Mouse (Mus musculus): ENCODE measurements around the gene Atp1b2. TPM values are rescaled to one million over a fixed set of nuclear protein-coding genes. Genes with fewer than 3 reads are reported as not detected.

The Atp1b2 gene
- total RNA-seq, 2 experiments from 2014 or later, result 2.0 to 44.5 TPM

DNA sequence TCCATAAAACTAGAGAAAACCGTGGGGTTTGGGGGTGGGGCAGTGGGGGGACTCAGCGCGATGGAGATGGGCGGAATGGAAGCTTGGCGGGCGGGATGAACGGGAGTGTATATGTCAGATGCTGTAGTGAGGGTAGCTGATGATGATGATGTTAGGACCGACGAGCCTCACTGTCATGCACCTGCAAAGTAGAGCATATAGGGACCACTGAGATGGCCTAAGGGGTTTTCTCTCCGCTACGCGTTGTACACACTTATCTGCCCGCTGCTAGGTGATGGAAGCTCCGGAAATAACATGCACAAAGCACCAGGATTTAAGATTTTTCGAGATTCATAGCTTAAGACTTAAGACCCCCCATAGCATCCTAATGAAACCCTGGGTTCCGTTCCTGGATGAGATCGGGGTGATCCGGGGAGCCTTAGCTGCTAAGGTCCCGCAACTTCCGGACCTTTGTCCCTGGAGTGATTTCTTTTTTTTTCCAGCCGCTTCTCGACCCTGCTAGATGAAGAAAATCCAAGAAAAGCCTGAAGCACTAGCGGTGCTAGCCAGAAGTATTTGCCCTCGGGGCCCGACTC is 25.1 kb downstream of the Atp1b2 start:
- ATAC-seq (replicated peaks; ENCODE audit: poor library complexity), result no peak

DNA sequence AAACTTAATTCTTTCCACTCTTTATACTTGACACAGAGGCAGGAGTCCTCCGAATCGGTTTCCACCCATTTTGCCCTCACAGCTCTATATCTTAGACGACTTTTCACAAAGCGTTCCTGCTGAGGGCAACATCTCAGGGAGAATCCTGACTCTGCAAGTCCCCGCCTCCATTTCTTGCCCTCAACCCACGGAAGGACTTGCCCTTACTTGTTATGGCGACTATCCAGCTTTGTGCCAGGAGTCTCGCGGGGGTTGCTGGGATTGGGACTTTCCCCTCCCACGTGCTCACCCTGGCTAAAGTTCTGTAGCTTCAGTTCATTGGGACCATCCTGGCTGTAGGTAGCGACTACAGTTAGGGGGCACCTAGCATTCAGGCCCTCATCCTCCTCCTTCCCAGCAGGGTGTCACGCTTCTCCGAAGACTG is 25.6 kb downstream of the Atp1b2 start, which contains the start of the genes Wrap53 and Trp53:
Wrap53 (minus strand) TSS at position 165 of the 424 bp plus-strand sequence.
Trp53 (plus strand) TSS at position 269 of the 424 bp plus-strand sequence.
- ATAC-seq (replicated peaks; ENCODE audit: poor library complexity), result peak; percentile 57

DNA sequence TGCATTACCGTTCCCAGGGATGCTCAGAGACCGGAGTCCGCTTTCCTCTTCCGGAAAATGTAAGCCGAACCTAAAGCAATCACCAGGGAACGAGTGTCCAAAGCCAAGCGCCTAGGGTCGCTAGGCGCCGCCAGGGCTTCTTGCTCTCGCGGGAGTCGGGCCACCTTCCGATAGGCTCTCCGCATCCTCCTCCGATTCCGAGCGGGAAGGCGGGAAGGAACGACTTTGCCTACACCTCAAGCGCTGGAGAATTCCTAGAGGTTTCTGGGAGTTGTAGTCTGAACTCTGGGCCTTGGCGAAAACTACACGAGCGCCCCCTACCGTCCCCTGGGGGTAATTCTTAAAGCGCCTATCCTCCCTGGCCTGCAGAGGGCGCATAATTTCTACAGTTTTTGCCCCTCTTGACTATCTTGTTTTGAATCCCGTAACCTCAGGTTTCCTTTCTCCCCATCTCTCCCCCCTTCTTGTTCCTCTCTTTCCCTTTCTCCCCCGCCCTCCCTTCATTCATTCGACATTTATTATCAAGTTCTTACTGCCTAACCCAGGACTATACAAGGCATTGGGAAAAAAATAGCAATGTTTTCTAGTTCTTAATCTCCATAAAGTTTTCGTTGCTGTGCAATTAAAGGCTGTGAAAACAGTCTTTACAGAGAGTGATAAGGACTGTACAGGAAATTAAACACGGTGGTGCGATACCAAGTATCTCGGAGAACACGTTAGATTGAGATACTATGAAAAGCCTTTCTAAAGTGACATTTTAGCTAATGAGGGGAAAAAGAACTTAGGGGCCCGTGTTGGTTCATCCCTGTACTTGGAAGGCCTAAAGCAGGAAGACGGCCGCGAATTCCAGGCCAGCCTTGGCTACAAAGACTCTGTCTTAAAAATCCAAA is 26.4 kb downstream of the Atp1b2 start:
- ATAC-seq (replicated peaks; ENCODE audit: poor library complexity), result peak; percentile 73

DNA sequence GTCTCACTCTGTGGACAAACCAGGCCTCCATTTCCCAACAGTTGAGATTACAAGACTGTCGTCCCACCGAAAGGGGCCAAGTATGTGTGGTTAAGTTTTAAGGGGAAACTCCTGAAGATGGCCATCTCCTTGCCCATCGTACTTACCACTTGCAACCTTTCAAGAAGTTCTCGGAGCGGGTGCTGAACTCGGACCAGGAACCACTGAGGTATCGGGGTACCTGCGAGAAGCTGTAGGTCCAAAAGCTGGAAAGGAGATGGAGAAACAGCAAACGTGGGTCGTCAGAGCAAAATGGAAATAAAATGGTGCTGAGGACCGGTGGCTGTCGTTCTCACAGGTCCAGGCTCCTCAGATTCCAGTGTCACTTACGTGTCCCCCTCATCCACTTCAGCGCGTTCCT is 27.4 kb downstream of the Atp1b2 start:
- no peak for ATAC-seq (replicated peaks; ENCODE audit: poor library complexity)

DNA sequence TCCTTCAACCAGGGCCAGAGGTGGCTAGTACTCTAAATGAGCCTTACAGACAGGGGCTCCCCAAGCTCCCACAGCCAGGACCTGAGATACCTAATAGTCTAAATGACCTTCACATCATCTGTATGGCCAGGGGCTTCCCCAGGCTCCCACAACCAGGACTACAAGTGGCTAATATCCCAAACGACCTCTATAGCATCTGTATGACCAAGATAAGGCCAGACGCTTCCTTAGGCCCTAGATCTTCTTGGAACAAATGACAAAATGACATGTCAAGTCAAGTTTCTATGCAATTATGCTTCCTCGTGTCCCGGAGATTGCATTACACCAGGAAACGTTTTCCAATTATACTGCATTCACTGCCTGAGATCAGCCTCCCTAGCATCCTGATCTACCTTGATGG is 29.4 kb downstream of the Atp1b2 start:
- no peak for ATAC-seq (replicated peaks; ENCODE audit: poor library complexity)

DNA sequence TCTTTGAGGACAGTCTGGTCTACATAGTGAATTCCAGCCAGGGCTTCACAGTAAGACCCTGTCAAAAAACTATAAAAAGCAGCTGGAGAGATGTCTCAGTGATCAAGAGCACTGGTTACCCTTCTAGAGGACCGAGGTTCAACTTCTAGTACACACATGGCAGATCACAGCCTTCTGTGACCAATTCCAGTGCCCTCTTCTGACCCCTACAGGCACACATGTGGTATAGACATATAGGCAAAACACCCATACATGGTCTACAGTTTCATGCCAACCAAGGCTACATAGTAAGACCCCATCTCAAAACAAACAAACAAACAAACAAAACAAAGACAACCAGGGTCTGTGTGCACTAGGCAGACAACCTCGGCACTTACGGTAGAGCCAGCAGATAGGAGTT is 30.5 kb downstream of the Atp1b2 start:
- ATAC-seq (replicated peaks; ENCODE audit: poor library complexity), result peak; percentile 37

DNA sequence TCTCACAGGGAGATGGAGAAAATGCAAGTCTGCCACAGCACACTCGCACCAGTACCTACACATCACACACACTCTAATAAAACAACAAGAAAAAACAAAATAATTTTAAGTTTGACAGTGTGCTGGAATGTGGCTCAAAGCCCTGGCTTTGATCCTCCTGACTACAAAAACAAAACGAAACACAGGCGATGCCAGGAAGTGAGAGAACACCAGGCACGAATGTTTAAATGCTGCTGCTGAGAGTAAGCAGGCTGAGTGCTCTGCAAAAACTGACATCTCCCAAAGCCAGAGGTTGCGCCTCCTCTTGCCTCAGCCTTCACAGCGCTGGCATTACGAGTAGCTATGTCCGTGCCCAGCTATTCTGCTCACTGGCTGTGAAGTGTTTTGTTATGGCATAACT is 40.6 kb downstream of the Atp1b2 start:
- ATAC-seq (replicated peaks; ENCODE audit: poor library complexity), result no peak

DNA sequence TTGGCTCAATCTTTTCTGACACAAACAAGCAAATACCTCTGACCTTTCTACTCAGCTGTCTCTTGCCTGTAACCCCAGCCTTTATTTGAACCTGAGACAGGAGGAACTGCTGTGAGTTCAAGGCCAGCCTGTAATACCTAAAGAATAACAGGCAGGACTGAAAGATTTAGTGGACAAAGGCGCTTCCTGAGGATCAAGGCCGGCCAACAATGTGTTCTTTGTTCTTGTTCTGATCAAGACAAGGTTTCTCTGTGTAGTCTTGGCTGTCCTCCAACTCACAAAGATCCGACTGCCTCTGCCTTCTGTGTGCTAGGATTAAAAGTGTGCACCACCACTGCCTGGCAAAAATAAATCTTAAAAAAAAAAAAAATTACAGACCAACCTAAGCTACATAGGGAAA is 41.4 kb downstream of the Atp1b2 start:
- no peak for ATAC-seq (replicated peaks; ENCODE audit: poor library complexity)

DNA sequence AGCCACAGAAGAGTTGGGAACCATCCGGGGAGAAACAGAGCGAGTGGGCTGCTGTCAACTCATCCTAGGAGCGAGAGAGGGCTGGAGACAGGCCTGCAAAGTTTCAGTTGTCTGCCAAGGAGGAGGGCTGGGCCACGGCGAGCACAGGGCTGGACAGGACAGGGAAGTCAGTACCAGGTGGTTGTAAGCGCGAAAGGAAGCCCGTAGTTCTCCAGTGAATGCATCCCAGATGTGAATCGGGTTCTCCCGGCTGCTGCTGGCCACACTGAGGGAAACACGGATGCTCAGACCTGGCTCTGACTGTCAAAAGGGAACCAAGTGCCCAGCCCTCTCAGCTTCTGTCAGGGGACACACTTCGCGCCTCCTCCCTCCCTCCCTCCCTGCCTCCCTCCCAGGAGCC is 42.4 kb downstream of the Atp1b2 start:
- no peak for ATAC-seq (replicated peaks; ENCODE audit: poor library complexity)

DNA sequence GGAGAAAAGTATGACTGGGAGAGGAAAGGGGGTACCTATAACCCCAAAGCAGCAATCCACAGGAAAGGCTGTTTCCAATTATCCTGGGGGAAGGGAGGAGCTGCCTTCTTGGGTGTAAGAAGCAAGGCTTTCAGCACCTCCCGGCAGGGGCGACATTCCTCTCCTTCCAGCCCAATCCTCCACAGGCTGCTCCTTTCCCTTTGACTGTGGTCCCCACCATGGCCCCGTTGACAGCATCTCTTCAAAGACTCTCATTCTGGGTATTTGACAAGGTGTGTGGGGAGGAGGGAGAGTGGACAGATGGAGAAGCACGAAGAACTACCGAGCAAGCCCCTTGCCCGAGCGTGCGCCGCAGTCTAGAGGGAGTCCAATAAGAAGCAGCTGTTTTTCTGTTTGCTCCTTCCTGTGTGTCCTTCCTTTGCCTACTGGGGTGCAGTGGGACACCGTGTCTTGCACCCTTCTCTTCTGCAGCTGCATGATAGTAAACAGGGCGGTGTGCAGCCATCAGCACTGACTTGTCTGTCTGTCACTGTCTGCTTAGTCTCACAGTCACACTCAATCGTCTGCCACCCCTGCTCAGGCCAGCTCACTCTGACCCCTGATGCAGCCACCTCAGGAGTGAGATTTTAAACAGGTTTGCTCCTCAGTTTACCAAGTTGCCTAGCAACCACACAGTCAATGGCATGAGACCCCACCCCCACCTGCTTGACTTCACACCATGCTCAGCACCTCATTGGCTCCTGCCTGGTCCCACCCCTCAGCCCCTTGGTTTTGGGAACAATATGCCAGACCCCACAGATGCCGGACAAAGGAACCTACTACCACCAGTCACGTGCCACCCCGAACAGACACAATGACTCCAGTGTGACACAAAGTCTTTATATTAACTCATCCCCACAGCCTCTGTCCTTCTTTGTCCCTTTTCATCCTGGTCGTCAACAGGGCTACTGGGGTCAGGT is 44.6 kb downstream of the Atp1b2 start:
- no peak for ATAC-seq (replicated peaks; ENCODE audit: poor library complexity)

DNA sequence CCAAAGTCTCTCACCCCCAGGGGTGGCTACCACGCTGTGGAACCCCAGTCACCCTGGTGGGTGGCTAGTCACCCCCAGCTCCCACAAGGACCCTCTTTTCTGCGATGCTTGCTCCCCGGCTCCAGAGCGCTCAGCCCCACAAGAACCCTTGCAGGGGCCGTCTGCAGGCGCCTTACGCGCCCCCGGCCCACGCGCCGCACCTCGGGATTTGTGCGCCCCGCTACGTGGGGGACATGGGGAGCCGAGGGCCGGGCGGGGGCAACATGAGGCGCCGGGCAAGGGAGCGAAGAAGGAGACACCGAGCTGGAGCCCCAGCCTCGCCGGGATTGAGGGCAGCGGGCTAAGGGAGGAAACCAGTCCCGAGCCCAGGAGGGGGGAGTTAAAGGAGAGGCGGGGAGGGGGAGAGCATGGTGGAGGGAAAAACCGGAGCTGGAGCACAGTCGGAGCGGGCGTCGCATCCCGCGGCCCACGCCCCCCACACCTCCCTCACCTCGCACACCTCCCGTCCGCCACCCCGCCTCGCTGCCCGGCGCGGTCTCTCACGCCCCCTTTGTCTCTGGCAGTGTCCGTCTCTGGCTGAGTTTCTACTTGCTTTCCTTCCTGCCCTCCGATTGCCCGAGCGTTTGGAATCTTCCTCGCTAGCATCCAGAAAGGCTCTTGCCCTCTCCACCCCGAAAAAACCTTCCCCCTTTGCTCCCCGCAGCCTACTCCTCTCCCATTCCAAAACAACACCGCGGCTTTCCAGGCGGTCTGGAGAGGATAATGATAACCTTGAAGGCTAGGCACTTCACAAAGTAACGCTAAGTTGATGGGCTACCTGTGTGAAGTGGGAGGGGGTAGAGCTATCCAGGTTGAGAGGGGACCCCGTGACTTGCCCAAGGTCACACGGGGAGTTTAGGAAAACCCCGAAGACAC is 45.6 kb downstream of the Atp1b2 start, which contains the start of gene Efnb3:
Efnb3 (minus strand) TSS at position 355 of the 915 bp plus-strand sequence.
- ATAC-seq (replicated peaks; ENCODE audit: poor library complexity), result no peak

DNA sequence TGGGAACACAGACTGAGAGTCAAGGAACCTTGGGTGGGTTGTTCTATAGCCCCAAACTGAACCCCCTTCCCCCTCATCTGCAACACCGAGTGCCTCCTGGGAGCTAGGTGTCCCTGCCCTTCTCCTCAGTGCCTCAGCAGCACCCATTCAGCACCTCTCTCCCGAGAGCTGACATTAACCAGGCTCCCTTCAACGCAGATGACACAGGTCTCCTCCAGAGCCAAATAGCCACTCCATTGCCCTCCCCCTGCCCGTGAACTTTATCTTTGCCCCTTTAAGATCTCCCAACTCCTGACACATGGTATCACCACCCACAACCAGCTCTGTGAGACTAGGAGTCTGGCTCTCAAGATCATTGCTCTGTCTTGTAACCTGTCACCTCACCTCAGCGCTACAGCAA is 46.6 kb downstream of the Atp1b2 start:
- no peak for ATAC-seq (replicated peaks; ENCODE audit: poor library complexity)

DNA sequence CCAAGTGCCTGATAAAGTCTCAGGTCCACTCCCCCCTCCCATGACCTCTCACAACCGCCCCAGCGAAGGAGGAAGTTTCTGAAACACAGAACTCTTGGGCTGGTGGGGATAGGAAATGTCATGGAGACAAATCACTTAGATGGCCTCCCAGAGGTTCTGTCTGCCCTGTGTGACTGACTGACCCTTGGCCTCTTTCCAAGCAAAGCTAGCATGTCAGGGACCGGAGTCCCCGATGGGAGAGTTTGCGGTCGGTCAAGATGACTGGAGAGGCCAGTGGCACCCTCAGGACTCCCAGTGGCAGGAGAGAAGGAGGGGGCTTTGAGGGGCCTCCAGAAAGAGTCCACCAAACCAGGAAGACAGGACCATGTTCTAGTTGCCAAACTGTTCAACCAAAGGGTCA is 47.0 kb downstream of the Atp1b2 start:
- ATAC-seq (replicated peaks; ENCODE audit: poor library complexity), result peak; percentile 28; the same call in 1 of the 2 replicates

DNA sequence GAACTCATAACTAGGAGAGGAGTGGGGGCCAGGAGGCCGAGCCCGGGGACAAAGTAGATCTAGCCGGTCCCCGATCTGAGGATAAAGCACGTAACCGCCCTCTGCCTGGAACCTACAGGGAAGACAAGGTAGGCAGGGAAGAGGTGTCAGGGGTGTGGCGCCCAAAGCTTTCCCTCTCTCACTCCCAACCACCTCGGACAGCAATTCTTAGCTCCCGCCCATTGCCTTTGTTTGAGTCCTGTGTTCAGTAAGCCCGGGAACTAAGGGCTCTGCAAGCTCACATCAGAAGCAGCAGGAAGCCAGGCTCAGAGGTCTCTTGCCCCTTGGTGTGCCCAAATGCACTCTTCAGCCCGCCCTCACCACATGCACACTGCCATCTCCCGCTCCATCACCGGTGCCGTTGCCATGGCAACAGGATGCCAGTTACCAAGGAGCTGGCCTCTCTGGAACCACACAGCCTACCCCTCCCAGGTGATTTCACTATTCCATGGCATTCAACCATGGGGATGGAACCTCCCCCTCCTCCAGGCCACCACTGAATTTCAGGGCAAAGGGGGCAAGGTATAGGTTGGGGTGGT is 48.3 kb downstream of the Atp1b2 start:
- no peak for ATAC-seq (replicated peaks; ENCODE audit: poor library complexity)

DNA sequence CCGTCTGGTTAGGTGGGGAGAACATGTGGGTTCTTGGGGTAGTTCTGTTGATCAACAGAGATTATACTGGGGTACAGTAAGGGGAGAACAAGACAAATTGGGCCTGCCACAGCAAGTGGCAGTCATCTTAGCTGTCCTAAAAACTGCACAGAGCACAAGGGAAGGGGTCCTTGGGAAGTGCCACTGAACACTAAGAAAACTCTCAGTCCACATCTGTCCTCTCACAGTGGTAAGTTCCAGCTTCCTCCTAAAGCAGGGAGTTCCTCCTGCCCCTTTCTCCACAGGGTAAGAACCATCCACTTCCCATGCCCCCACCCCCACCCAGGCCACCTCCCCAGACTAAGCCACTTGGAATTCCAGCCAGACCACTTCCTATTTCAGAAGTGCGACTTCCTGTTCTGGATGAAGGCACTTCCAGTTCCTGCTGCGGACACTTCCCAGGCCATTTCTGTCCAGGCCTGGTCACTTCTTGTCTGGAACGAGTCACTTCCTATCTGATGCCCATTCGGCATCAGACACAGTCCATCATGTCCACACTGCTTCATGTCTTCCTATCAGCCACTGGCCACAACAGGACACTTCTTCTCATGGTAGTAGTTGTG is 51.1 kb downstream of the Atp1b2 start:
- ATAC-seq (replicated peaks; ENCODE audit: poor library complexity), result no peak

DNA sequence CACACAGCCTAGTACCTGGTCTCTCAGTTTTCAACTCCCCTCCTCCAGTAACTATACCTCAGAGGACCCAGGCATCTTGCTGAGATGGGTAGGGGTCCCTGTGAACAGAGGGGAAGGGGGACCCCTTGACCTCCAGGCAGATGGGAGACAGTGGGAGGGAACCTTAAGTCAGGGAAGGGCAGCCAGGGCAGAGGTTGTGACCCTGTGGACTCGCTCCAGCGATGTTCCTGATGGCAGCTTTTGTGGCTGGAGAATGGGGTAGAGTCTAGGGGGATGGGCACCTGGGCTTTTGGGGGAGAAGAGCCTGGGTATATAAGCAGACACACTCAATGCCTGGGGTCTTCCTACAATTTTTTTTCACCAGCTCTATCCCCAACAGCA is 52.4 kb downstream of the Atp1b2 start:
- no peak for ATAC-seq (replicated peaks; ENCODE audit: poor library complexity)

DNA sequence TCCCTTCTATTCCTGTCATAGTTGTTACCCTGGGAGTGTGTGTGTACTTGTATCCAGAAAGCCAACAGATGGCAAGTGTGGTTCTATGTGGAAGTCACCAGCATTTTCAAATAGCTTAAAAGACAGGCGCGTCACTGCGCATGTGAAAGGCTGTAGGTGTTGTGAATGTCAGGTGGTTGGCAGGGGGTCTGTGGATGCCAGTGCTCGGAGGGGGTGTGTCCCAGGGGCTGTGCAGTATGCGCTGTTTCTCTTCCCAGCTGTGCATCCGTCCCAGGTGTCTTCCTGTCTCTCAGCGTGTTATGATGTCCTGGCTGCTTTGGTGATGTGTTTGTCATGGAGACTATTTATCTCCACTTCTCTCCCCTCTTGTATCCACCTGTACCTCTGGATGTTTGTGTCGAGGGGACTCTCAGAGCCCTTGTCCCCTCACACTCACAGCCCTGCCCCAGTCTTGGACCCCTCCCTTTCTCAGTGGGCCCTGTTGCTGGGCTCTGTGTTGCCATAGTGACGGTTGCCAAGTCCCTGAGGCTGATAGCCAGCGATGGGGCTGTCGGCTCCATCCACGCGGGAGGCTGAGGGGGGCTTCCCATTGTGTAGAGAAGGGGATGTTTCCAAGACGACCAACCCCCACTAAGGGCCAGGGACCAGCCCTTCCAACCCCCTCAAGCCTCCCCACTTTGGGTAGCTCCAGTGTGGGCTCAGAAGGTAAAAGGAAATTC is 53.0 kb downstream of the Atp1b2 start:
- no peak for ATAC-seq (replicated peaks; ENCODE audit: poor library complexity)

DNA sequence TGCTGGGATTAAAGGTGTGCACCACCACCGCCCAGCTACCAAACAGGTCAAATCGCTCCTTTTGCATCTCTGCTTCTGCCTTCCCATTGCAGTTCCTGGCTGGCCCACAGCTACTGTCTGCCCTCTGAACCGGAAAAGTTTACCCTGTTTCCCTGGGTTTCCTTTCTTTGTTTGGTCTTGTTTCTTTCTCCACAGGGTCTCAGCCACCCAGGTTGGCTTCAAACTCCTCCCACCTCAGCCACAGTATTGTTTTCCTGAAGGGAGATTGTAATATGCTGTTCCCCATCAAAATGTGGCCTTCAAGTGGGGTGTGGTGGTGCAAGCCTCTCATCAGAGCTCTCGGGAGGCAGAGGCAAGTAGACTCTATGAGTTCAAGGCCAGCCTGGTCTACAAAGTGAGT is 54.4 kb downstream of the Atp1b2 start:
- no peak for ATAC-seq (replicated peaks; ENCODE audit: poor library complexity)
